Mouse (Mus musculus) heart, adult 2 months (tissue): Measurements from ENCODE around the gene Pifo.

Source experiments
- CTCF ChIP-seq: fragments of 200-600 bp; IDR thresholded peaks from 2 replicates; pipeline ENCODE4 v1.8.1; 2022; ENCODE audit warnings: antibody characterized with exemption, mild to moderate bottlenecking, moderate library complexity
- POLR2A ChIP-seq: fragments of 200-500 bp; IDR thresholded peaks from 2 replicates; pipeline ENCODE4 v1.6.1; 2011; ENCODE audit warnings: mild to moderate bottlenecking, low read depth, low read length, control low read depth; ENCODE audit not compliant: insufficient read depth

- peak; percentile 38 for TF ChIP-seq CTCF
- TF ChIP-seq POLR2A, result no peak
Measured at GRCm38 (mm10) chr3:105957235-105957634, 57.2 kb downstream of the Pifo start.
